Mouse (Mus musculus) CH12.LX (cell line): ENCODE data around the gene Hmmr.

Source experiments
- MAX ChIP-seq: IDR thresholded peaks from 2 replicates; pipeline ENCODE4 v1.6.1; 2011; ENCODE audit warnings: low read length, improper control_type of control experiment
- POLR2A ChIP-seq: IDR thresholded peaks from 2 replicates; pipeline ENCODE4 v1.6.1; 2011; ENCODE audit warnings: low read depth, mild to moderate bottlenecking, improper control_type of control experiment, low read length
- USF1 ChIP-seq: IDR thresholded peaks from 2 replicates; pipeline ENCODE4 v1.6.1; 2014; ENCODE audit warnings: low read depth, mild to moderate bottlenecking, inconsistent platforms, low read length, improper control_type of control experiment

GRCm38 (mm10) chr11:40694311-40695087 lies 38.7 kb downstream of the Hmmr start:
- TF ChIP-seq POLR2A: peak; percentile 50
- TF ChIP-seq USF1: no peak
- TF ChIP-seq MAX: peak; percentile 70
